15 mouse cellular contexts compared by ENCODE assay signal in the genomic region with DNA sequence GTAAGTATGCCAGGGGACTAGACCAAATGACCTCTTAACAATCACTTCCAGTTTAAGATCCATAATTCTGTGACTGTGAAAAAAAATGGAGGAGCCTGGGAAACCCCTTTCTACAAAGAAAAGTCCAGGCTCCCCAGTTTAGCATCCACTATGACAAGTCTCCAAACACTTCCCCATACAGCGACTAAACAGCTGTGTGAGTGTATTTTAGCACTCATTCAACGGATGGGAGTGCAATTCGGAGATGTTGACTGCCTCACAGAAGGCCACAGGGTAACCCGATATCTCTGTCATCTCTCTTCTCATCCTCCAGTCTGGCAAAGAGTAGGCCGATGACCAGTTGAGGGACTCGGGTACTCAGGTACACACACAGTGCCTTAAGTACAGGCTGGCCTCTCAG. TPM values are rescaled to one million over a fixed set of nuclear protein-coding genes. Genes with fewer than 3 reads are reported as not detected.
DNase-seq lines count a peak whose midpoint lies in the region; ATAC-seq and TF ChIP-seq lines count a peak whose summit lies in the region.
"Had no signal": no experiment of that assay in that cellular context is flagged by ENCODE, and none has a peak within 500 bp of the region (broad histone marks: within the 10 kb centered on the region; RNA-seq: fewer than 3 reads in every experiment).

No protein-coding gene starts in this region.

- DNase-seq in forebrain, embryonic 14.5 days (ENCODE audit: low spot score) = no peak
- DNase-seq in lung, embryonic 14.5 days = peak; percentile 26
- DNase-seq in lung, postnatal 14 days = no peak
- peak; percentile 34 to 39 for DNase-seq in B cell, adult 2 months
- DNase-seq in liver, embryonic 14.5 days (ENCODE audit: low read depth in 3 of 3, low spot score in 3 of 3) = no peak
- DNase-seq in thymus, adult 18-20 months = no peak
- DNase-seq in urinary bladder, postnatal 10 days (ENCODE audit: low spot score) = no peak
- DNase-seq: adrenal gland, adult 8-10 months; kidney, adult 2 months; right cerebral cortex, adult 18-20 months; thymus, postnatal 36 days had no signal

- H3K36me3 ChIP-seq in forebrain, embryonic 13.5 days (ENCODE audit: poor library complexity, severe bottlenecking) = no peaks in the 10 kb centered on the region
- no peaks in the 10 kb centered on the region for H3K36me3 ChIP-seq in forebrain, embryonic 14.5 days (ENCODE audit: control insufficient read depth, insufficient read depth, low read length)
- no peaks in the 10 kb centered on the region for H3K36me3 ChIP-seq in lung, embryonic 14.5 days (ENCODE audit: insufficient read depth)
- no peaks in the 10 kb centered on the region for H3K36me3 ChIP-seq in liver, embryonic 14.5 days (replicated peaks; ENCODE audit: control insufficient read depth, insufficient read depth, low read depth)
- H3K36me3 ChIP-seq: hindbrain, embryonic 10.5 days; limb, embryonic 15.5 days had no signal

- H3K4me3 ChIP-seq in forebrain, embryonic 13.5 days = no peak overlapping the region
- H3K4me3 ChIP-seq in forebrain, embryonic 14.5 days (ENCODE audit: low read depth, low read length) = no peak overlapping the region
- H3K4me3 ChIP-seq in lung, embryonic 14.5 days (ENCODE audit: low read depth, low read length) = no peak overlapping the region
- no peak overlapping the region for H3K4me3 ChIP-seq in liver, embryonic 14.5 days (ENCODE audit: insufficient read depth in 1 of 2, low read depth in 2 of 2, low read length in 2 of 2)

- no peak for ATAC-seq in forebrain, embryonic 13.5 days
- no peak for ATAC-seq in forebrain, embryonic 14.5 days
- ATAC-seq in lung, embryonic 14.5 days (ENCODE audit: insufficient read depth) = no peak
- no peak for ATAC-seq in liver, embryonic 14.5 days (ENCODE audit: insufficient read depth)
- ATAC-seq: CD4-positive, CD25-positive, alpha-beta regulatory T cell, adult 4 months had no signal

- H3K9me3 ChIP-seq in forebrain, embryonic 13.5 days (replicated peaks) = no peaks in the 10 kb centered on the region
- H3K9me3 ChIP-seq in forebrain, embryonic 14.5 days (replicated peaks; ENCODE audit: control insufficient read depth, low read length) = no peaks in the 10 kb centered on the region
- no peaks in the 10 kb centered on the region for H3K9me3 ChIP-seq in lung, embryonic 14.5 days (ENCODE audit: low read depth, low read length)
- H3K9me3 ChIP-seq in liver, embryonic 14.5 days (ENCODE audit: control insufficient read depth, low read length) = no peaks in the 10 kb centered on the region
- H3K9me3 ChIP-seq: hindbrain, embryonic 10.5 days; limb, embryonic 15.5 days had no signal

- peak overlapping the region; percentile 34; the same call in 1 of the 2 replicates for H3K9ac ChIP-seq in forebrain, embryonic 13.5 days
- no peak overlapping the region for H3K9ac ChIP-seq in forebrain, embryonic 14.5 days (ENCODE audit: low read length)
- no peak overlapping the region for H3K9ac ChIP-seq in lung, embryonic 14.5 days
- H3K9ac ChIP-seq in liver, embryonic 14.5 days (replicated peaks) = no peak overlapping the region
- H3K9ac ChIP-seq: limb, embryonic 15.5 days had no signal

- TF ChIP-seq EP300 in liver, embryonic 14.5 days (IDR thresholded peaks at IDR 0.05; ENCODE audit: low read depth) = no peak

- TF ChIP-seq CTCF in lung, embryonic 14.5 days (IDR thresholded peaks at IDR 0.05; ENCODE audit: low read depth) = no peak
- TF ChIP-seq CTCF in liver, embryonic 14.5 days (IDR thresholded peaks at IDR 0.05; ENCODE audit: low read depth) = no peak

- no peak overlapping the region for H3K27ac ChIP-seq in forebrain, embryonic 13.5 days
- no peak overlapping the region for H3K27ac ChIP-seq in forebrain, embryonic 14.5 days (ENCODE audit: low read depth, low read length)
- H3K27ac ChIP-seq in lung, embryonic 14.5 days (ENCODE audit: low read depth) = no peak overlapping the region
- no peak overlapping the region for H3K27ac ChIP-seq in liver, embryonic 14.5 days

- H3K4me1 ChIP-seq in forebrain, embryonic 13.5 days = peaks cover 64% of the 10 kb centered on the region
- peaks cover 24% of the 10 kb centered on the region for H3K4me1 ChIP-seq in forebrain, embryonic 14.5 days (ENCODE audit: control insufficient read depth, insufficient read depth, low read length)
- peaks cover 38% of the 10 kb centered on the region for H3K4me1 ChIP-seq in lung, embryonic 14.5 days (ENCODE audit: insufficient read depth)
- peaks cover 27 to 44% of the 10 kb centered on the region in 2 experiments for H3K4me1 ChIP-seq in liver, embryonic 14.5 days (replicated peaks; ENCODE audit: control insufficient read depth in 2 of 2, insufficient read depth in 2 of 2, low read length in 1 of 2)

- H3K27me3 ChIP-seq in forebrain, embryonic 13.5 days = no peaks in the 10 kb centered on the region
- no peaks in the 10 kb centered on the region for H3K27me3 ChIP-seq in forebrain, embryonic 14.5 days (replicated peaks; ENCODE audit: control insufficient read depth, insufficient read depth, low read length)
- no peaks in the 10 kb centered on the region for H3K27me3 ChIP-seq in lung, embryonic 14.5 days (ENCODE audit: insufficient read depth, low read length)
- no peaks in the 10 kb centered on the region for H3K27me3 ChIP-seq in liver, embryonic 14.5 days (ENCODE audit: control insufficient read depth, insufficient read depth, low read length)
- H3K27me3 ChIP-seq: limb, embryonic 15.5 days had no signal

- no peak overlapping the region for H3K4me2 ChIP-seq in forebrain, embryonic 13.5 days
- no peak overlapping the region for H3K4me2 ChIP-seq in forebrain, embryonic 14.5 days (ENCODE audit: low read length)
- H3K4me2 ChIP-seq in lung, embryonic 14.5 days = no peak overlapping the region
- H3K4me2 ChIP-seq in liver, embryonic 14.5 days (ENCODE audit: low read depth) = peak overlapping the region; percentile 87; the same call in 1 of the 2 replicates

- 58% methylated on average over 6 of the region's 6 CpGs for WGBS in forebrain, embryonic 13.5 days
- WGBS in forebrain, embryonic 14.5 days = 65% methylated on average over 6 of the region's 6 CpGs
- WGBS in lung, embryonic 14.5 days = 20% methylated on average over 6 of the region's 6 CpGs
- 37% methylated on average over 6 of the region's 6 CpGs for WGBS in liver, embryonic 14.5 days (ENCODE audit: insufficient replicate concordance)

RNA-seq across cellular contexts. Expression of a gene that starts 23.5 kb away (rescaled TPM):
- polyA plus RNA-seq in forebrain, embryonic 13.5 days (2015; fragmentation: Nextera tagmentation; extraction: Ambion mirVana) = 5.0 and 5.6 TPM in 2 replicates
- polyA plus RNA-seq in forebrain, embryonic 14.5 days (2014; fragmentation: Nextera tagmentation; extraction: Ambion mirVana) = 3.2 and 3.4 TPM in 2 replicates
- 11.3 and 12.3 TPM in 2 replicates for polyA plus RNA-seq in lung, embryonic 14.5 days (2014; fragmentation: Nextera tagmentation; extraction: Ambion mirVana)
- 3.9 and 4.3 TPM in 2 replicates for polyA plus RNA-seq in liver, embryonic 14.5 days (2012; rRNA removed)
- polyA plus RNA-seq in liver, embryonic 14.5 days (2014; fragmentation: Nextera tagmentation; extraction: Ambion mirVana) = 4.5 and 5.1 TPM in 2 replicates

RNA-seq across cellular contexts. Expression of a gene that starts 46.9 kb away (rescaled TPM):
- 3.6 and 4.3 TPM in 2 replicates for polyA plus RNA-seq in forebrain, embryonic 13.5 days (2015; fragmentation: Nextera tagmentation; extraction: Ambion mirVana)
- 4.1 and 6.0 TPM in 2 replicates for polyA plus RNA-seq in forebrain, embryonic 14.5 days (2014; fragmentation: Nextera tagmentation; extraction: Ambion mirVana)
- 0.68 and 0.79 TPM in 2 replicates for polyA plus RNA-seq in lung, embryonic 14.5 days (2014; fragmentation: Nextera tagmentation; extraction: Ambion mirVana)
- polyA plus RNA-seq in liver, embryonic 14.5 days (2012; rRNA removed) = 0.09 and 0.10 TPM in 2 replicates
- 0.05 and 0.11 TPM in 2 replicates for polyA plus RNA-seq in liver, embryonic 14.5 days (2014; fragmentation: Nextera tagmentation; extraction: Ambion mirVana)
- polyA plus RNA-seq: CD4-positive, CD25-positive, alpha-beta regulatory T cell, adult 4 months; kidney, adult 2 months had no signal

Comparison
In these comparisons a context has a peak if more than half of its experiments do, and no peak if none do; other contexts are left out.
1. DNase-seq: peak in lung, embryonic 14.5 days (single experiment) and B cell, adult 2 months (2 of 2); none in forebrain, embryonic 14.5 days (single experiment), lung, postnatal 14 days (single experiment), liver, embryonic 14.5 days (0 of 3), thymus, adult 18-20 months (0 of 2) and urinary bladder, postnatal 10 days (single experiment).